Mouse (Mus musculus) heart, embryonic 14.5 days (tissue): ENCODE data around the gene Mapkapk2. TPM values are rescaled to one million over a fixed set of nuclear protein-coding genes. Genes with fewer than 3 reads are reported as not detected.

ENCODE experiments used
- polyA plus RNA-seq: library from polyadenylated mRNA; unstranded; fragments of >200 nt; fragmentation: Nextera tagmentation; extraction: Ambion mirVana; gene quantifications from 2 replicates; pipeline ENCODE4 v1.2.1, GENCODE M21; 2014

The Mapkapk2 gene
- polyA plus RNA-seq, 1 experiment from 2014 or later: 96.1 TPM

Other genes starting within 250 kb of the Mapkapk2 start
- gene Fcmr, start 232.2 kb downstream of the Mapkapk2 start, polyA plus RNA-seq: 2.0 and 4.4 TPM in 2 replicates
- not detected in 2 replicates for gene Il24, start 210.4 kb downstream of the Mapkapk2 start, polyA plus RNA-seq
- gene Il20, start 186.4 kb downstream of the Mapkapk2 start, polyA plus RNA-seq: not detected in 2 replicates
- not detected in 2 replicates for gene Il19, start 157.7 kb downstream of the Mapkapk2 start, polyA plus RNA-seq
- gene Il10, start 78.0 kb downstream of the Mapkapk2 start, polyA plus RNA-seq: not detected in 2 replicates
- gene Dyrk3, start 40.5 kb upstream of the Mapkapk2 start, polyA plus RNA-seq: 1.5 and 1.7 TPM in 2 replicates
- 49.6 and 50.2 TPM in 2 replicates for gene Eif2d, start 55.4 kb upstream of the Mapkapk2 start, polyA plus RNA-seq
- 10.7 and 19.3 TPM in 2 replicates for gene Rassf5, start 147.4 kb upstream of the Mapkapk2 start, polyA plus RNA-seq
- gene Ikbke, start 181.8 kb upstream of the Mapkapk2 start, polyA plus RNA-seq: 2.3 and 2.6 TPM in 2 replicates